Mouse (Mus musculus): ENCODE data around the gene Sdhaf1.

The Sdhaf1 gene

DNA sequence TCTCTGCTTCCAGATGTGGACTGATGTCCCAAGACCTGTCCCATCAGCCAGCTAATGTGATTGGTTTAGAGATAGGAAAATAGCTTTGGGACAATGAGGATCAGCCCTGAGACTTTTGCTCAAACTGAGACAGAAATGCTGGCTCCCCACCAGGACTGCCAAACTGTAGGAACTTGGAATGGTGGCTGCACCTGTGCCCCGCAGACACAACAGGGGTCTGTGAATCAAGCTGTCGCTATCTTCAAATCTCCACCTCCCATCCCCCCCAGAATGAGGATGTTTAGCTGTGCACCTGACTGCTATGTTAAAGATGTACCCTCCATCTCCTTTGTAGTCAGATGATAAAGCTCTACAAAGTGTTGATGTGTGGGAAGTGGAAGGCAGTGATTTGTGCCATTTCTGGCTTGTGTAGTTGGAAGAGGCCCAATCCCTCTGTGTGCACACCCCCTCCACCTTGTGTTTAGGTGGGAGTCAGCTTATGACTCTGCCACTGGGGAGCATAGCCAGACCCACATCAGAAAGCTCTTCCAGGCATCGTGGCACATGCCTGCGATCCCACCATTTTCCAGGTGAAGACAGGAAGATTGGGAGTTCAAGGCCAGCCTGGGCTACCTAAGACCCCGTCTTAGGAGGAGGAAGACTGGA is 727 bp upstream of the Sdhaf1 start:
- DNase-seq, result no peak

DNA sequence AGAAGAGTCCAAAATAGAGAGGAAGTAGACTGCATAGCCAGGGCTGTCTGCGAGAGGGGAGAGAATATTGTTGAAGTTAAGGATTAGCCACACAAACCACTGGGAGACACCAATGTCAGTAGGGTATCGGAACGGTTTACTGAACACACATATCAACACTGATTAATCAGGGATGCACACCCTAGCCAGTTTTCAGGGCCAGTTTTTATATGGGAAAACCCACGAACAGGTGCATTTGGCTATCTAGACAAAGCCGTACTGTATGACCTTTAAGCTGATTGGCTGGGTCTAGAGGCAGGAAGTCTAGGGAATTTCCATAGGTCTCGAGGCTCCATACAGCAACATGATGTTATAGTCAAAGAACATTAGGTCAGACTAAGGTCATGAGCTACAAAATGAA is 830 bp downstream of the Sdhaf1 start:
- DNase-seq, result no peak

DNA sequence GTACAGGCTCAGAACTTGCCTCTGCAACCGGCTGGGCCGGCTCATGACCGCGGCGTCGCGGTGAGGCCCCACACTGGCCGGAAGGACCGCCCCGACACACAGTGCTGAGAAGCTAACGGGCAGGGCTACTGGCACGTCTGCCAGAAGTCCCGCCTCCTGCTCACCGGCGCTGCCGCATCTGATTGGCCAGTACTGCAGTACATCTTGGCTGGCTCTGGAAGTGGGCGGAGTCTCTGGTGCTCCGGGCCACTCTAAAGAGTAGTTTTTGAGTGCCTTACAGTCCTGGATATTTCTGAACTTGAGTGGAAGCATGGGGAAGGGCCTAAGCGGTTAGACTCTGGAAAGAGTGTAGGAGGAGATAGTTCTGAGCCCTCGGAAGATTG is 1.4 kb downstream of the Sdhaf1 start:
- peak; percentile 95 for DNase-seq

DNA sequence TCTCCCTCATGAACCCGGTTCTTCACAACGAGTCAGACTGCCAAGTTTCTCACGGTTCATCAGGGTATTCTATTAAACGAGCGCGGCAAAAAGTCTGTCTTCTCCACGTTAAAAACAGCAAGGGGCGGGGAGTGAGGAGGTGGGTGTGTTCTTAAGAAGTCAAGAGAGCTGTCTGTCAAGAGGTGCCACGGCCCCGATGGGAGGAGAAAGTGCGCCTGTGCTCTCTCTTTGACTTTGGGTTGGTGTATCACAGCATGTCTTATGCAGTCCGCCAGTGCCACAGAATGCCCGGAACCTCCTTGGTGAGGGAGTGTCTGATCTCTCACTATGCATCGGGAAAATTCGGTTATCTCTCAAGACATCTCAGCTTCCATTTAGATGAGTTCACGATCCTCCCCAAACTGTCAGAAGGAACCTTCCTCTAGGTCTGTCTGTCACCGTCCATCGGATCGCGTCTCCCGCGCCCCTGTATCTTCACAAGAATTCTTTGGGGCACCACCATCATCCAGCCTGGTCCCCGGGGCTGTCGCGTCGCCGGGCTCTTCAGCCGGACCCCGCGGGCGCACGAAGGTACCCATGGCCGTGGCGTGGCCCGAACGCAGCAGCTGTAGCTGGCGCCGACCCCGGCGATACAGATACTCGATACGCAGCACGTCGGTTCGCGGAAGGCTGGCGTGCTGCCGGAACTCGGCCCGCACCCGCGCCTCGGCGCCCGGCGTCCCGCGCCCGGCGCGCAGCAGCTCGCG is 2.0 kb downstream of the Sdhaf1 start, which contains the start of gene E130208F15Rik:
TSS of gene E130208F15Rik (plus strand) at position 202 of the 746 bp plus-strand sequence.
- DNase-seq, result peak; percentile 69

DNA sequence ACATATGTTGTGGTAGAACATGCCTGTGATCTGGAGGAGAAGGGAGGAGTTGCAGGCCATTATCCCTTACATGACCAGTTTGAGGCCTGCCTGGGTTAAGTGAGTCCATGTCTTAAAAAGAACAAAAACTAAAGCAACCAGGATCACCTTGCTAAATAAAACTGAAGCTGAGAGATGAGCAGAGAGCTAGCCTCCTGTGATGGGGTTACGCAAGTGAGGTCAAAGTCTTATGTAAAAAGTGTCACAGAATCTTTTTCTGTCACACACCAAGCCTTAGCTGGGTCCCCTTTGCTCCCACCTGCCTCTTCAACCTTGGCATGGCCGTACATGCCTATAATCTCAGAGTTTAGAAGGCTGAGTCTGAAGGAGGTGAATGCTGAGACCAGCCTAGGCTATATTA is 2.7 kb downstream of the Sdhaf1 start:
- no peak for DNase-seq

DNA sequence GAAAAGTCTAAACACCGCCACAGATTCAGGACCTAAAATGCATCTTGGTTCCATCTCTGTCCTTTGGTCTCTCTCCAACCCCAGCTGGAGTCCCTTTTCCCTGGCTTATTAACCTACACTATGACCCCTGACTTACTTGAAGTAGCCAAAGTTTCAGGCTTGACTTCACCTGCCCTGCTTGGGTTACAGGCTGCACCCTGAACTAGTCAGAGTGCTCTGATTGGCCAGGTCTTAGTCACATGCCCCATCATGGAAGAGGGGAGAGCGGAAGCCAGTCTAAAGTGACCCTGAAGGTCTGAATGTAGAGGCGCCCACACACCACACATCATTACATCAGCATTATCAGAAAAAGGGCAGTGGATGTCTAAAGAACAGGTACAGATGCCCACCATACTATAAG is 5.6 kb downstream of the Sdhaf1 start:
- no peak for DNase-seq

DNA sequence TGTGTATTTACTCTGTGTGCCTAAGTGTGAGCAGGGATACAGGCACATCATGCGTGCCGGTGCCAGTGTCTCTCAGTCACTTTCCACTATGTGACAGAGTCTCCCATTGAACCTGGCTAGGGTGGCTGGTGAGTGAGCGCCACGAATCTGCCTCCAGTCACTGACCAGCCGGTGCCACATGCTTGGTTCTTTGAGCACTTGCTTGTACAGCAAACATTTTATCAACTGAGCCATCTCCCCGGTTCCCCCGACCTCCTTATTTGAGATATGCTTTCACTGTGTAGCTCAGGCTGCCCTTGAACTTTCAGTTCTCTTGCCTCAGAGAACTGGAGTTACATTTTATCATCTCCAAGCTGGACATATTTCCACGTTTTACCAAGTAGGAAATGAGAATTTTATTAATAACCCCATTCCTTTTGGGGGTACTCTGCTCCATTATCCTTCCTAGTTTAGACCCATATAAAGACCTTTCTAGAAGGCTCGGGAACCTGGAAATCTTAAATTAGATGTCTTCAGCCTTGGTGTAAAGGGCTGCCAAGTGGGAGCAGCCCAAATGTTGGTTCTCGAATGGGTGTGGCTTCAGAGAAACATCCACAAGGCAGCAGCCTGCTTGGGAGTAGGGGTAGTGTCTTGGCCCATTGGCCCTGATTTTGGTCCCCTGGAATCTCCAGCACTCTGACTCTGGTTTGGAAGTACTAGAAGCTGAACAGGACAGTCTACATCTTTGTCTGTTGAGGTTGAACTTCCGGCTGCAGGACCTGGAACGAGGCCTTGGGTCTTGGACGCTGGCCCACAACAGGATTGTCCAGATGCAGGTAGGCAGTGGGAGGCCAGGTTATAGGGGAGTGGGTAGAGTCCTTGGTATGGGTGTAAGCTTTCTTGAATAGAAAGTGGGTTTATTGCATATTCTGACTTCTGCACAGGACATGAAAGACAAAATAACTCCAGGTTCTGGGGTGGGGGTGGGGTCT is 7.9 kb downstream of the Sdhaf1 start:
- no peak for DNase-seq

DNA sequence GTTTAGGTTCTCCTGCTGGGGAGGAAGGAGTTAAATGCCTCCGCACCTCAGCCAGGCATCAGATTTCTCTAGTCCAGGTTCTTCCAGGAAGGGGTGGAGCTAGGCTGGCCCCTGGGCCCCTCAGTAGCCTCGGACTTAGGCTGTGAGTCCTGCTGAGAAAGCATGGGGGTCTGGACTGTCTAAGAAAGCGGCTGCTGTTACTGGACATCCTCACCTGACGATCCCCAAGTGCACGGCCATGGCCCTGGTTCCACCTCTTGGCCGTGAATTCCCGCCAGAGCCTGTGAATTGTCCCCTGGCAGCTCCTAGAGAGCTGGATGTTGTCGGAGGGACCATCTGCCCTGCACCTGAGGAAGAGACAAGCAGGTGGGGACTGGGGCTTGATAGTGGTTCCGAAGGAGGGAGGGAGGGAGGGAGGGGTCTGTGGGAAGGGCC is 9.0 kb downstream of the Sdhaf1 start, which contains the start of gene Syne4:
TSS of gene Syne4 (plus strand) at position 87 of the 435 bp plus-strand sequence.
- DNase-seq, result no peak

DNA sequence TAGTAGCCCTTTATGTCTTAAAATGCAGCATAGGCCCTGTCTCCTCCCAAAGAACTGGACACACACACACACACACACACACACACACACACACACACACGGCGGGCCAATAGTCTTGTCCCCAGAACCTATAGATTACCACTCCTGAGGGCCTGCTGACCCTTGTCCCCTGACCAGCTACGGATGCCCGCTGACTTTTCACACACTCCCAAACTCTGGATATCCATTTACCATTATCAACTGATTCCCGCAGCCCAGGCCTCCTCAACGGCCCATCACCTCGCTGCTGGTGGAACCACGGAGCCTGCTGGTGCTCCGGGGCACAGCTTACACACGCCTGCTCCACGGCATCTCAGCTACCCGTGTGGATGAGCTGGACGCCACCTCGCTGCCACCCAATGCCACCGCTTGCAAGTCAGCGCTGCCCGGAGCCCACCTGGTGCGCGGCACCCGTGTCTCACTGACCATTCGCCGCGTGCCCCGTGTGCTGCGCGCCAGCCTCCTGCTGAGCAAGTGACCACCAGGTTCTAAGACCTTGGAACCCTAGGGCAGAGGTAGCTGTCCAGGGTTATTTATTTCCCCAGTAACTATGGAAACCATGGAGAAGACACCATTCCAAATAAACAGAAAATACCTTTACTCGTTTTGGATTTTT is 9.9 kb downstream of the Sdhaf1 start:
- no peak for DNase-seq

DNA sequence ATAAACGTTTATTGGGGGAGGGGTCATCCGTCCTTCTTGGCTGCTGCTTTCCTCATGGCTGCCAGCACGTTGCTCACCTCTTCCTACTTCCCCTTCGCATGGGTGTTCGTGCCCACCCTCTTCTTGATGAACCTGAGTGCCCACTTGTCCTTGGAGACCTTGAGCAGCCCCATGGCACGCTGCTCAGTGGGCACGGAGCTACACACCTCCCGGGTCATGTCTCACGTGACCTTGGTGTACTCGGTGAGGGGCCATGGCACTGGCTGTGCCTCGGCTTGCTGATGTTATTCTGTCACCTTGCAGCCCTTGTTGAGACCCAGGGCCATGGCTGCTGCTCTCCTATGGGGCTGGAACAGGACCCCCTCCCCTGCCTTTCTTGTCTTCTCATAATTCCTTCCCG is 13.6 kb downstream of the Sdhaf1 start:
- no peak for DNase-seq

DNA sequence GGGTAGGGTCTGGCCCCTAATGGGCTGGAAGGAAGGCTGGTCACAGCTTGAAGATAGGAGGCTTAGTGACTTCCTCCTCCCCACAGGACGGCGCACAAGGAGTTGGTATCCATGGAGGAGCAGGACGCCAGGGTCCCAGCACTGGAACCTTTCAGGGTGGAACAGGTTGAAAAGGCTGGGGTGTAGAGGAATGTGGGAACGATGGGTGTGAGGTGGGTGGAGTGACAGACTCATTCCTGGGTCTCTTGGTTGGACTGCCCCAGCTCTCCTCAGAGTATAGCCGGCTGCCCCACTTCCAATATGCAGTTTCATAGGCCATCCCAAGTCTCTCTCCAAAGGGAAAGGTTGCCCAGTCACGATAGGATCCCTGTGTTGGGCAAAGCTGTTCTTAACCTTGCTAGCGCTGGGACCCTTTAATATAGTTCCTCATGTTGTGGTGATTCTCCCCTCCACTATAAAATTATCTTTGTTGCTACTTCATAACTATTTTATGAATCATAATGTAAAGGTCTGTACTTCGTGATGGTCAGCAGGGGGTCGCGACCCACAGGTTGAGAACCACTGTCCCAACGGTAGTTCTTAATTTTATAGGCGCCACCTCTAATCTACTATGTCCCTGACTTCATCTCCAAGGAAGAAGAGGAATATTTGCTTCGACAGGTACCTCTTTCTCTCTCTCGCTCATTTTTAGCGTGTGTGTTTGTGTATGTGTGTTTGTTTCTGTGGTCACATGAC is 14.1 kb downstream of the Sdhaf1 start:
- no peak for DNase-seq

DNA sequence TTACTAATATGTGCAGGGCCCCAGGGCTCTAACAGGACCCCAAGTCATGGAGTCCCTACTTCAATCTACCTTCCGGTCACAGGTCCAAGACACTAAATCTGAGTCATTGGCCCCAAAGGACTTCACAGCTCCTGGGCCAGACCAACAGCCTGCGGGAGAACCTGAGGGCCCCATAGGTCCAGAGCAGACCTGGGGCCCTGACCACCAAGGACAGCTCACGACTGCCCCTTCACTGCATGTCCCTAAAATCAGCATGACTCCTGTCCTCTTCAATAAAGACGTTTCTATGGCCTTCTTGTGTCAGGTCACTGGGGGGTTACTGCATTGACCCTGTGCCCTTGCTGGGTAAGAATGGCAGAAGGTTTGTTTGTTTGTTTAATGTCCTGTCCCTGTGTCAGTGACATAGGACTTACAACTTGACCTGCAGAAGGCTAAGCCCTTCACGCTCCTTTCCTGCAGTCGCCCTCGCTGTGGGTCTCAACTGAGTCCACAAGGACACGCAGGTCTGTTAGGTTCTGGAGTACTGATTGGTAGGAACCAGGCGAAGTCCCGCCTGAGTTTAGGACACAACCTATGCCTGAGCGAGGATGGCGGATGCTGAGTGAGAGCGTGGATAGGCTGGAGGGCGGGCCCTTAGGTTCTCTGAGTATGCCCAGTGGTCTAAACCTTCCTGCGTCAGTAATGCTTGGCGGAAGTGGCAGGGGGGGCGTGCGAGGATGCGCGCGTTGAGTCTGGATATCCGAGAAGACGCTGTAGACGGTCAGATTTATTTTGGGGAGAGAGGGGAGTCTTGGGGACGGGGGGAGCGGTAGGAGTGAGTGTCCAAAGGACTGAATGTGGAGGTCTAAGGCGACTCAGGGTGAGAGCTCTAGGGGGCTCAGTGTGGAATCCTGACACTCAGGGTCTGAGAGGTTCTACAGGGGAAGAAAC is 15.4 kb downstream of the Sdhaf1 start, which contains the start of gene Alkbh6:
TSS of gene Alkbh6 (plus strand) at position 642 of the 930 bp plus-strand sequence.
- peak; percentile 93 for DNase-seq

DNA sequence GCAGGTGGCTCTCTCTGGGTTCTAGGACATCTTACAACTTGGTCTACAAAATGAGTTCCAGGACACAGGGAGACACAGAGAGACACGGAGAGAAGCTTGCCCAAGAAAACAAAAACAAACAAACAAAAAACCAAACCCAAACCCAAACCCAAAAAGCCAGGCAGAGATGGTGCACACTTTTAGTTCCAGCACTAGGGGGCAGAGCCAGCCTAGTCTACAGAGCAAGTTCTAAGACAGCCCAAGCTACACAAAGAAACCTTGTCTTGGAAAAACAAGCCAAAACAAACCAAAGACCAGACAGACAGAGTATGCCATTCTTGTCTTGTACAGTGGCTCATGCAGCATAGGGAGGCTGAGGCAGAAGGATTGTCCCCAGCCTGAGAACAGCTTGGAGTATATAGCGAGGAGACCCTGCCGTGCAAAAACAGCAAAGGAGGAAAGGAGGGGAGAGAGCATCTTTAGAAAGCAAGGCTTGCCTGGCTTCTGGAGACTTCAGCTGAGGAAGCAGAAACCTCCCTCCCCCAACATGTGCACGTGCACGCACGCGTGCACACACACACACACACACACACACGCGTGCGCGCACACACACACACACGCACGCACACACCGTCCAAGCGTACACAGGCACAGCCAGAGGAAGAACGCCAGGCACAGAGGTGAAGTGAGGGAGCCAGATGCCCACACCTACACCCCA is 17.5 kb downstream of the Sdhaf1 start:
- no peak for DNase-seq

DNA sequence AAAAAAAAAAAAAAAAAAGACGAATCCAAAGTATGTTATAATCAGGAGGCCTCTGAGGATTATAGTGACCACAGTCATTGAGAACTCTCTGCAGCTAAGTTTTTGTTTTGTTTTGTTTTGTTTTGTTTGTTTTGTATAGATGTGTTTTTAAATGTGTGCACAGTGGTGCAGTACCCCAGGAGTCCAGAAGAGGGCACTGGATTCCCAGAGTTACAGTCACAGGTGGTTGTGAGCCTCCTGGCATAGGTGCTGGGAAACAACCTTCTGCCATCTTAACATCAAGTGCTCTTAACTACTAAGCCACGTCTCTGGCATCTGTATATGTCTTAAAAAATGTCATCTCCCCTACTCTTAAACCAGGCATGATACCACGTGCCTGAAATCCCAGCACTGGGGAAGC is 22.8 kb downstream of the Sdhaf1 start:
- DNase-seq, result no peak

DNA sequence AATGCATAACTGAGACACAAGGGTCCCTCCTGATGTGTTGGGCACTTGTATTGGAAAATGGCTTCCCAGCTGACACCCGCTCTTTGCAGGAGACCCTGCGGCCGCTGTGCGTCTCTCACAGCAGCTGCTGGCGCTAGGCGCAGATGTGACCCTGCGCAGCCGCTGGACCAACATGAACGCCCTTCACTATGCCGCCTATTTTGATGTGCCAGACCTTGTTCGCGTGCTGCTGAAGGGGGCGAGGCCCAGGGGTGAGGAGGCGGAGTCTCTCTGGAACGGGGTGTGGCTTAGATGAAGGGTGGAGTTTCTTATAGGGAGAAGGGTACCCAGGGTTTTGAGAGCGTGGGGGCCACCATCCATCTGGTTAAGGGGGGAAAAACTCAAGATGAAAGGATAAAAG is 26.4 kb downstream of the Sdhaf1 start:
- DNase-seq, result no peak

DNA sequence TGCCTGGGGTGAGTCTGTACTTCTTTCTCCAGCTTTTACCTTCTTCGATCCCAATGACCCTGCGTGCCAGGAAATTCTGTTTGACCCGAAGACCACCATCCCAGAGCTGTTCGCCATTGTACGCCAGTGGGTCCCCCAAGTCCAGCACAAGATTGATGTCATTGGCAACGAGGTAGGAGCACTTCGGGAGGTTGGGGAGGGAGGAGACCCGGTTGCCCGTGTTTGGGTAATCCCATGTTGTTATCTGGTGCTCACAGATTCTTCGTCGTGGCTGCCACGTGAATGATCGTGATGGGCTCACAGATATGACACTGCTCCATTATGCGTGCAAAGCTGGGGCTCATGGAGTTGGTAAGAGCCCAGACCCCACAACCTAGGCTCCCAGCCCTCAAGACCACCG is 26.9 kb downstream of the Sdhaf1 start:
- DNase-seq, result no peak

DNA sequence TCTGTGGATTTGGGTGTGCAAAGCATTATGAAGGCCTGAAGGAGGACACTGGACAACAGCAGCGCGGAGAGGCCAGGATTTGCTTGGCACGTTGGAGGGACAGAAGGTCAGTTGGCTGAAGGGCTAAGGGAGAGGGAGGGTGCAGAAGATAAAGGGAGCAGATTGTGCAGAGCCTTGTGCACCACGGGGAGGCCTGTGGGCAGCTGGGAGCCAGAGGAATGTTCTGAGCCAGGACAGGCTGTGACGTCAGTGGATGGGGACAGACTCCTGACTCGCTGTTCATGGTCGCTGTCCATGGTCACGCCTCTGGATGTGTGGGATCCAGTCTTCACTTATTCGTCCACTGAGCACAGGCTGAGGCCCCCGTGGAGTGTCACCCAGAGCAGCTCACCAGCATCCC is 28.6 kb downstream of the Sdhaf1 start:
- peak; percentile 93 for DNase-seq

DNA sequence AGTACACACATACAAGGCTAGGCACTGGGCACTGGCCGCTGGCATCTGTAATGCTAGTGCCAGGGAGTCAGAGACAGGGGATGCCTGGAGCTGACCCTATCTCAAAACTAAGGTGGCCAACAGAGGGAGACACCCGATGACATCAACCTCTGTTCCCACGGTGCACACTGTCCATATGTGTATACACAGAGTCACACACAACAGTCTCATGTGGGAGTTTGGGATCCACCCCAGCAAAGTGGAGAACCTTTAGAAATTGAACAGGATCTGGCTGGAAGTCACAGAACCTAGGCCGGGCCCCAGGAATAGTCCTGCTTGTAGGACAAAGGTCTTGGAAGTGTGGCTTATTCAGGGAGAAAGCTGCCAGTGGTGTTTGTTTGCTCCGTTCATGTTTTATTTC is 29.4 kb downstream of the Sdhaf1 start:
- DNase-seq, result peak; percentile 48

DNA sequence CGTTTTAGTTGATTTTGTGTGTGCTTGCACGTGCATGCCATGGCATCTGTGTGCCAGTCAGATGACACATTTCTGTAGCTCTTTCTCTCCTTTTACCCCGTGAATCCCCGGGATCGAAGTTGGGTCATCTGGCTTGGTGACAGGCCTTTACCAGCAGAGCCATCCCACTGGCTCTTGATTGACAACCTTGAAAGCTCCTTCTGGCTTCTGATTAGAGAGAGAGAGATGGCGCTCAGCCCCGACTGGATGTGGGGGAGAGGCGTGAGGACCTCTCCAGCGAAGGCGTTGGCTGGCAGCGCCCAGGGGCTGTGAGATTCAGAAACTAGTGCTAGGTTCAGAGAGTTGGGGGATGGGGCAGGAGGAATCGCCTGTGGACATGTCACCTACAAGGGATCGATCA is 29.9 kb downstream of the Sdhaf1 start:
- peak; percentile 54 for DNase-seq
